Mouse (Mus musculus) kidney, postnatal 10 days (tissue): ENCODE measurements around the gene Bcl7a.

ENCODE experiments used
- DNase-seq: peaks from one replicate; pipeline ENCODE4 v3.0.0; 2021; ENCODE audit warnings: mixed read lengths

The Bcl7a gene

GRCm38 (mm10) chr5:123333566-123333965 is 10.1 kb upstream of the Bcl7a start:
- no peak for DNase-seq

GRCm38 (mm10) chr5:123336205-123336961 is 7.3 kb upstream of the Bcl7a start:
- no peak for DNase-seq

GRCm38 (mm10) chr5:123338463-123338862 is 5.2 kb upstream of the Bcl7a start:
- DNase-seq = no peak

DNA sequence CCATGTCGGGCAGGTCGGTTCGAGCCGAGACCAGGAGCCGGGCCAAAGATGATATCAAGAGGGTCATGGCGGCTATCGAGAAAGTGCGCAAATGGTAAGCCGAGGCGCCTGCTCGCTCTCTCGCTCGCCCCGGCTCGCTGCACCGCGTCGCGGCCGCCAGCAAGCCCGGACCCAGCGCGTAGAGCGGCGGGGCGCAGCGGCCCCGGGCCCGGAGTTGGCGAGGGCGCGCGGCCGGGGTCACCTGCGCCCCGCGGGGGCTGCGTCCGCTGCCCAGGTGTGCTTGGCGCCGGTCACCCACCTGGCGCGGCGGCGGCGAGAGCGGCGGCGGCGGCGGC is 961 bp downstream of the Bcl7a start:
- DNase-seq = no peak

DNA sequence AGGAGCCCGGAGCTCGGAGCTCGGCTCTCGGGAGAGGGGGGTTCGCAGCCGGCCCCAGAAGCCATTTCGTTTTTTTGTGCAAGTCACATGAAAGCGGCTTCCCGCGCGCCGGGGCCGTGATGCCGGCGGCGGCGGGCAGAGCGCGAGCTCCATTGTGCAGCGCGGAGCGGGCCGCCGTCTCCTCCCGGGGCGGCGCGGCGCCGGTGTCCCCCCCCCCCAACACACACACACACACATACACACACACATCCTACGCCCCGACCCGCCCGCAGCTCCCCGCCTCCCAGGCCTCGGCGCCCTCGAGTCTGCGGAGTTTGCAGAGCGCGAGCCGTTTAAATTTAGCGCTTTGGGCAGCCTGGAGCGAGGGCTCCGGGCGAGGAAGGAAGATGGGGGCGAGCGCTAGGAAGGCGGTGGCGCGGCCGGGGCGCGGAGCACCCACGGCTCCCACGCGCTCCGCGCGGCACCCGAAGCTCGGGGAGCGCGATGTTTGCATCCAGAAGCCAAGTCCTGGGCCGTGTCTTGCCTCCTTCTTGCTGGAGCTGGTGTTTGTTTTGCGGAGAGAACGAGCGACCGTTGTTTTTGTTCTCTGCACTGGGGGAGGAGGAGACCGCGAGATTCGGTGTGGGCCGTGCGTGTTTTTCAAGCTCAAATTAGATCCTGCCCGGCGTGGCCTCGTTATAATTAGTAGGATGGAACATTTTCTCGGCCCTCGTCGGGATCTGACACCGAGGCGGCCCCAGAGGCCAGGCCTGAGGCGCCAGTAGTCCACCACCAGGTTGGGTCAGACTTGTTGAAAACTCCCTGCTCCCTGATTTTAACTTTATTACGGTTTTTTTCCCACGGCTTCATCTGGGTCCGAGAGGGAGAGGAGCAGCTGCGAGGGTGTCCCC is 1.6 kb downstream of the Bcl7a start:
- DNase-seq = peak; percentile 78

DNA sequence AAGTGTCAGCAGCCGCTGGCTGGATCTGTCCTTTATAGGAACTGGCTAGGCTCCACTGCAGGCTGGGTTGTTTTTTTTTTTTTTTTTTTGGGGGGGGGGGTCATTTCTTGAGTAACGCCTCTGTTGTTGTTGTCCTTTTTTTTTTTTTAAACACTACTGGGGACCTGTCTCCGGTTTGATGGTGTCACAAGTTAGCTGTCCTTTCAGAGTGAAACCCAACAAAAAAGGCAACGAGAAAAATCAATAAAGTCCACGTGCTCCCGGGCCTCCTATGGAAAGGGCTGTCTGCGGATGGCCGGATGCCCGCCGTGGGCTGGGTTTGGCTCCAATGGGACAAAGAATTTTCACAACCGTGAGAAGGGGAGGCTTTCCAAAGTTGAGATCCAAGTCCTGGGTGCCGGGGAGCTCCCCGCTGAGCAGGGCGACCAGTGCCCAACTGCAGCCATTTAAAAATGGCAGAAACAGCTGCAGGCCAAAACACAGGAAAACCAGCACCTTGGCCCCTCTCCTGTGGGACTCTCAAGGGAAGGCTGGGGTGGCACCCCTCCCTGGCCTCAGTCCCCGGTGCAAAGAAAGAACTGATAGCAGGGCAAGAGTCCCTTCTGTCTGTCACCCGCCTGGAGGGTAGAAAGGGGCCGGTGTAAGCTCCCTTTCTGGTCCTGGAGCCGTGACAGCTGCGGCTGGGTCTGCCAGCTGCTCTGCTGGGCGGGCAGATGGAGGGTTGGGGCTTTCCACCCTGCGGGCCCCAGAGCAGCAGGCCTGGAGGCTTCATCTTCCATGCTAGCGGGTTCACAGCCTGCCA is 2.4 kb downstream of the Bcl7a start:
- DNase-seq = peak; percentile 81

DNA sequence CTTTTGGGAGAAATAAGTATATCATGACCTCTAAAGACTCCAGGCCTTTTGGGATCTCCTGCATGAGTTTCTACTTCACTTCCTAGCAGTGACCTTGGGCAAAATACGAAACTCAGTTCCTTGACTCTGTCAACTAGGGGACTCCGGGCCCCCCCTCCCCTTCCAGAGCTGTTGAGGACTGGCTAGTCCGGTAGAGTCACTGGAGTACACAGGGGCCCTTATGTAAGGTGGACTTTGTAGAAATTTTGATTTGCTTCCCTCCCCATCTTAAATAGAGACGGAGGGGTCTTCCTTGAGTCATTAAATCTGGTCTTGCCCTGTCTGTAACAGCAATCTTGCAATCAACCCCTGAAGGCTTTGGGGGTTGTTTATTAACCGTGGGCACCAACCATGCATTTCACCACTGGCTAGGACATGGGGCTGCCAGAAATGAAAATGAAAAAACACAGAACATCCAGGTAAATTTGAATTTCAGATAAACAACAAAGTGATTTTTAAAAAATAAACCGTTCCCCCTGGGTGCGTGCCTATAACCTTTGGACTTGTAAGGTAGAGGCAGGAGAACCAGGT is 3.2 kb downstream of the Bcl7a start:
- DNase-seq = peak; percentile 72

GRCm38 (mm10) chr5:123347985-123348384 is 4.4 kb downstream of the Bcl7a start:
- no peak for DNase-seq

DNA sequence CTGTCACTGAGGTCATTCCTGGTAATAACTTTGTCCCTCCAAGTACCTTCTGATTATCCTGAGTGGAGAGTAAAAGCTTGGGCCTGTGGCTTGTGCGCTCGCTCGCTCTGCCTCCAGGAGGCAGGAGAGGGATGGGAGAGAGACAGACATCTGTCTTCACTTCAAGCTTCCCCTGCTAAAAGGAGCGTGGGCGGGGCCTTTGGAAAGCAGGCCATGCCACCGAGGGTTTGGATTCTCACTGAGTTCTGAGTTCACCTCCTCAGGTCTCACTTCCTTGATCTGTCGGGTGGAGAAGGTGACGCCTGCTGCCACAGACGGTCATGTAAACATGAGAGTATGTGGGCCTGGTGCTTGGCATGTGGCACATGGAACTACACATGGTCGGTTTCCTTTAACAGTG is 6.8 kb downstream of the Bcl7a start:
- peak; percentile 66 for DNase-seq

- peak; percentile 73 for DNase-seq
Measured at GRCm38 (mm10) chr5:123355918-123356317, 12.3 kb downstream of the Bcl7a start.

GRCm38 (mm10) chr5:123357253-123357652 is 13.6 kb downstream of the Bcl7a start:
- DNase-seq = peak; percentile 30

GRCm38 (mm10) chr5:123359431-123359830 is 15.8 kb downstream of the Bcl7a start:
- DNase-seq = peak; percentile 85

- DNase-seq = no peak
Measured at GRCm38 (mm10) chr5:123362911-123363310, 19.3 kb downstream of the Bcl7a start.

DNA sequence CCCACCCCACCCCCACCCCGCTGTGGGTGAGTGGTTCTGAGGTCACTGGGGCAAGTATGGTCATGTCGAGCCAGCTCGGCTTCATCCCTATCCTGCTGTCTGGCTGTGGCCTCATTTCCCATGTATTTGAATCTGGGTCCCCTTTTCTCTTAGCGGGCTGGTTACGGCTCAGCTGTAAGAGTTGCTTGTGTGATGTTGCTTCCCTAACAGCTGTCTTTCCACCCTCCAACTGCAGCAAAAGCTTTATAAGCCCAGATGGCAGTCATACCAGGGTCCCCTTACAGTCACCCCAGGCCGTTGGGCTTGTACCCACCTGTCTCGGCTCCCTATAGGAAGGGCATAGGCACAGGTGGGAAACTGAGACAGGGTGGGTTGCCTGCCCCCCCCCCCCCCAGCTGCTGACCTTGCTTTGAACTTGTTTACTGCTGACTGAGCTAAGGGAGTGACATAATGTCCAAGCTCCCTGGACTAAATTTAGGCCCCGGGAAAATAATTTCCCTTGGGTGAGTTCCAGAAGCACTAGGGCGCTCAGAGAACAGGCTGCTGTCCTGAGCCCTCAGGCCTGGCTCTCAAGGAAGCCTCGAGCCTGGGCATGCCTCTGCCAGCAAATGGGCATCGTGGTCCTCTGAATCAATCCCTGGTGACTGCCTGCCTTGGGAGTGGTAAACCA is 20.8 kb downstream of the Bcl7a start:
- peak; percentile 67 for DNase-seq

GRCm38 (mm10) chr5:123368869-123369488 is 25.3 kb downstream of the Bcl7a start:
- DNase-seq = peak; percentile 73

- peak; percentile 54 for DNase-seq
Measured at GRCm38 (mm10) chr5:123370049-123370448, 26.4 kb downstream of the Bcl7a start.

DNA sequence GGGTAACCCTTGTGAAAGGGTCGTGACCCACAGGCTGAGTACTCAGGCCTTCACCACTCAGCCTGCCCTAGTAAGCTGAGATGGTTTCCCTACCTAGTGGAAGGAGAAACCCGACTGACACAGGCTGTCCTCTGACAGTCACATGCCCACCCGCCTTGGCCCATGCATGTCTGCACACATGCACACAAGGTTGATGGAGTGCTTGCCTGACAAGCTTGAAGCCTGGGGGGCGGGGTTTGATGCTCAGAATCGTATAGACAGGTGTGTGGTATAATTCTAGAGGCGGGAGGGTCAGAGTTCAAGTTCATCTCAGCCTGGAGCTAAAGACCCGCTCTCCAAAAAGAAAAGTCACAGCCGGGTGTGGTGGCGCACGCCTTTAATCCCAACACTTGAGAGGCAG is 31.6 kb downstream of the Bcl7a start:
- DNase-seq = no peak

GRCm38 (mm10) chr5:123375793-123376452 is 32.3 kb downstream of the Bcl7a start:
- no peak for DNase-seq

- DNase-seq = peak; percentile 94
Measured at GRCm38 (mm10) chr5:123376569-123376968, 32.9 kb downstream of the Bcl7a start.

GRCm38 (mm10) chr5:123377120-123377955 is 33.7 kb downstream of the Bcl7a start:
- peak; percentile 85 for DNase-seq
